Mouse (Mus musculus) ES-E14 (cell line): Measurements from ENCODE around the gene Eif1ad. TPM values are rescaled to one million over a fixed set of nuclear protein-coding genes. Genes with fewer than 3 reads are reported as not detected.

Experiments
- DNase-seq: peaks from one replicate; pipeline ENCODE4 v3.0.0-alpha.2; 2013; ENCODE audit warnings: low read depth, low spot score
- H3K27ac ChIP-seq: 2 replicates; pipeline ENCODE4 v1.5.1; 2012; ENCODE audit warnings: low read depth, mild to moderate bottlenecking, low read length, moderate library complexity, mixed read lengths; ENCODE audit not compliant: poor library complexity, insufficient read depth, severe bottlenecking
- H3K36me3 ChIP-seq: 2 replicates; pipeline ENCODE4 v1.6.1; 2012; ENCODE audit warnings: mild to moderate bottlenecking, low read length, moderate library complexity, mixed read lengths; ENCODE audit not compliant: control insufficient read depth, poor library complexity, insufficient read depth, severe bottlenecking
- H3K4me1 ChIP-seq, 2 experiments: fragments of 150-350 bp in 1 of 2; sonication (generic) in 1 of 2; 2 replicates each; pipeline ENCODE4 v1.6.1; 2012; ENCODE audit warnings: low read length in 2 of 2, mild to moderate bottlenecking in 1 of 2, mixed read lengths in 1 of 2; ENCODE audit not compliant: control insufficient read depth in 2 of 2, insufficient read depth in 2 of 2, poor library complexity in 1 of 2
- H3K4me3 ChIP-seq, 2 experiments: fragments of 150-350 bp in 1 of 2; sonication (generic) in 1 of 2; 2 replicates each; pipeline ENCODE4 v1.5.1; 2012; ENCODE audit warnings: low read length in 2 of 2, low read depth in 1 of 2, mild to moderate bottlenecking in 1 of 2, mixed read lengths in 1 of 2; ENCODE audit not compliant: insufficient read depth in 1 of 2, poor library complexity in 1 of 2, severe bottlenecking in 1 of 2
- H3K9ac ChIP-seq: 2 replicates; pipeline ENCODE4 v1.6.1; 2012; ENCODE audit warnings: low read depth, mild to moderate bottlenecking, low read length, mixed read lengths; ENCODE audit not compliant: poor library complexity, insufficient read depth, severe bottlenecking
- H3K9me3 ChIP-seq: fragments of 150-350 bp; sonication (generic); 2 replicates; pipeline ENCODE4 v1.6.1; 2012; ENCODE audit warnings: low read depth, mild to moderate bottlenecking, low read length; ENCODE audit not compliant: control insufficient read depth, insufficient read depth
- CHD2 ChIP-seq: IDR thresholded peaks from 2 replicates; pipeline ENCODE4 v1.6.1; 2014; ENCODE audit warnings: mild to moderate bottlenecking, low read depth, low read length, inconsistent platforms
- HCFC1 ChIP-seq: IDR thresholded peaks from 2 replicates; pipeline ENCODE4 v1.6.1; 2012; ENCODE audit warnings: low read length, inconsistent platforms, borderline replicate concordance; ENCODE audit not compliant: insufficient read depth
- MAFK ChIP-seq: IDR thresholded peaks from 2 replicates; pipeline ENCODE4 v1.6.1; 2014; ENCODE audit warnings: mild to moderate bottlenecking, low read depth, low read length, inconsistent platforms; ENCODE audit not compliant: insufficient read depth
- ZC3H11A ChIP-seq: IDR thresholded peaks from 2 replicates; pipeline ENCODE4 v1.6.1; 2012; ENCODE audit warnings: low read depth, mild to moderate bottlenecking, inconsistent platforms, low read length, borderline replicate concordance
- ZNF384 ChIP-seq: IDR thresholded peaks from 2 replicates; pipeline ENCODE4 v1.6.1; 2012; ENCODE audit warnings: low read depth, low read length, inconsistent platforms
- in situ Hi-C, 2 experiments: fragments of 600-800 bp; cut with MboI; formaldehyde crosslinking; loops; one replicate each; pipeline ENCODE4 v1.15.1; 2025; ENCODE audit warnings: low sequenced_read_pairs in 2 of 2, inconsistent platforms in 1 of 2; ENCODE audit not compliant: unreplicated experiment in 2 of 2
- total RNA-seq: library from RNA; depleted of rRNA; stranded (reverse); fragments of 300-350 nt; gene quantifications from 2 replicates; pipeline ENCODE4 v1.2.3, GENCODE M21; 2012; rRNA removed

Eif1ad gene
- 101 and 127 TPM in 2 replicates for total RNA-seq

GRCm38 (mm10) chr19:5366175-5367052, at the start of gene Eif1ad:
Eif1ad (plus strand) TSS chr19:5366741.
- in situ Hi-C loops: no loop called here
- peak within 1 kb of the TSS; percentile 92 to 100 for H3K4me3 ChIP-seq
- peak; percentile 93 for DNase-seq
- peaks cover 35% of the 10 kb centered on the region for H3K36me3 ChIP-seq
- peak within 1 kb of the TSS; percentile 99 for H3K27ac ChIP-seq
- peak within 1 kb of the TSS; percentile 100 for H3K9ac ChIP-seq
- H3K4me1 ChIP-seq: peaks cover 0 to 25% of the 10 kb centered on the region in 2 experiments; a peak in 3 of 4 replicates
- H3K9me3 ChIP-seq: no peaks in the 10 kb centered on the region
- TF ChIP-seq MAFK (no peak), ZC3H11A (no peak), ZNF384 (no peak), CHD2 (peak; percentile 47; the same call in 1 of the 2 replicates), HCFC1 (peak; percentile 83)

- TF ChIP-seq HCFC1 (no peak), ZNF384 (no peak), CHD2 (no peak), ZC3H11A (no peak), MAFK (no peak)
- no peaks in the 10 kb centered on the region for H3K9me3 ChIP-seq
- in situ Hi-C loops: no loop called here
- peak overlapping the region in 1 of 2 experiments; percentile 30; a peak in 1 of 4 replicates for H3K4me3 ChIP-seq
- H3K9ac ChIP-seq: no peak overlapping the region
- DNase-seq: no peak
- H3K27ac ChIP-seq: no peak overlapping the region
- no peaks in the 10 kb centered on the region for H3K36me3 ChIP-seq
- peaks cover 0 to 3% of the 10 kb centered on the region in 2 experiments; a peak in 1 of 4 replicates for H3K4me1 ChIP-seq
Observed at GRCm38 (mm10) chr19:5323801-5324200, 42.7 kb upstream of the Eif1ad start.

DNA sequence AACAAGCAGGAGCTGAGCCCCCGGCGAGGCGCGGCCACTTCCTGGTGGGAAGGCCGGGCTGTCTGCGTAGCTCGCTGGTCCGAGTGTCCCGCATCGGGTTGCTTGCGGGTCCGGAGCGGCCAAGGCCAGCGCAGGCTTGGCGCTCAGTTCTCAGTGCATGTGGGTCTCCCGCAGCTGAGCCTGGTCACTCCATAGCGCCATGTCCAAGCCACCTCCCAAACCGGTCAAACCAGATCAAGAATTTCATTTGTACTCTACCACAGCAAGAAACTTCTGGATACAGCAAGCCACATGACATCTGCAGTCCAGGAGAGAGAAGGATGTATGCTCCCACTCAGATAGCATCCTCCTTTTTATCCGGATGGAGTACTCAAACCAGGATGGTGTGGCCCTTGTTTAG, 38.6 kb upstream of the Eif1ad start:
- H3K27ac ChIP-seq: no peak overlapping the region

DNA sequence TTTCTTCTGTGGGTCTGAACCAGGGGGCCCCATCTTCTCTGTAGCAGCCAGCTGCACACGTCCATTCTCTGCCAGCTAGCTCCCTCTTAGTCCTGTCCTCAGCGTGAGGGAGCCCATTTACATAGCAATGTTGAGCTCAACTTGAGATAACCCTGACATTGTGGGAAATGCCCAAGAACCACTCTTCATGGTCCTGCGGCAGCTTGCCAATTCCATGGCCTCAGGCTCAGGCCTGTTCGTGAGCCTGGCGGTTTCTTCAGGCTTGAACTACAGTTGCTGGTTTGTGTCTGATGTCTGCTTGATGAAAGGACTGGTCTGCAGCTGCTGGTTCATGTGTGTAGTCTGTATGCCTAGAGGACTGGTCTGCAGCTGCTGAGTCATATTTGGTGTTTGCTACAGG, 31.8 kb upstream of the Eif1ad start:
- no peak for DNase-seq
- no peak for TF ChIP-seq MAFK
- TF ChIP-seq HCFC1: no peak
- no peak for TF ChIP-seq CHD2
- TF ChIP-seq ZC3H11A: no peak
- TF ChIP-seq ZNF384: no peak
- Histone ChIP-seq H3K27ac (no peak overlapping the region), H3K36me3 (no peaks in the 10 kb centered on the region), H3K4me3 (no peak overlapping the region), H3K9ac (no peak overlapping the region), H3K9me3 (no peaks in the 10 kb centered on the region), H3K4me1 (peaks cover 0 to 2% of the 10 kb centered on the region in 2 experiments; a peak in 2 of 4 replicates)
- in situ Hi-C loops: no loop called here

More for the DNA sequence above, 38.6 kb upstream of the Eif1ad start:
- Histone ChIP-seq H3K4me3 (peak overlapping the region in 1 of 2 experiments; percentile 30; a peak in 1 of 4 replicates), H3K9me3 (no peaks in the 10 kb centered on the region), H3K9ac (peak overlapping the region; percentile 23; the same call in 1 of the 2 replicates), H3K36me3 (no peaks in the 10 kb centered on the region), H3K4me1 (peaks cover 0 to 3% of the 10 kb centered on the region in 2 experiments; a peak in 1 of 4 replicates)
- TF ChIP-seq ZC3H11A (no peak), MAFK (no peak), CHD2 (no peak), HCFC1 (no peak), ZNF384 (no peak)
- in situ Hi-C loops: no loop called here
- DNase-seq: no peak
